ENCODE assay signal across 8 mouse cellular contexts in genomic region chr3:62215806-62216205, GRCm38 (mm10).
DNase-seq lines count a peak whose midpoint lies in the region; ATAC-seq and TF ChIP-seq lines count a peak whose summit lies in the region.

No protein-coding gene starts in this region.

- TF ChIP-seq CTCF in Patski (IDR thresholded peaks at IDR 0.05) = peak; percentile 36

- H3K4me3 ChIP-seq in heart, embryonic 11.5 days (ENCODE audit: low read depth, low read length) = no peak overlapping the region

- POLR2A ChIA-PET in Patski (lab: Charles Lee) = no interaction called here

- no peaks in the 10 kb centered on the region for H3K4me1 ChIP-seq in heart, embryonic 11.5 days (ENCODE audit: control insufficient read depth, insufficient read depth, low read length)

- CTCF ChIA-PET in Patski (lab: Charles Lee) = interaction anchor here (1.8 kb wide), 1 partner anchor 244 kb away, joined by 6 read pairs; no protein-coding TSS in a partner anchor

- DNase-seq in heart, adult 8-10 months (ENCODE audit: low spot score) = peak; percentile 20
- no peak for DNase-seq in Patski (ENCODE audit: low read depth, low spot score)
- peak; percentile 0 for DNase-seq in embryo, embryonic 11.5 days (ENCODE audit: low read depth, low spot score)
- DNase-seq in kidney, postnatal 25 days = peak; percentile 31 to 61
- DNase-seq in lung, adult 18-20 months = peak; percentile 10 to 38
- DNase-seq in urinary bladder, postnatal 36 days (ENCODE audit: low spot score in 2 of 2) = peak; percentile 44 to 45
- no peak for DNase-seq in MN1 (ENCODE audit: low spot score)

- no peaks in the 10 kb centered on the region for H3K9me3 ChIP-seq in heart, embryonic 11.5 days (replicated peaks; ENCODE audit: control insufficient read depth, low read length)

- no peak overlapping the region for H3K9ac ChIP-seq in heart, embryonic 11.5 days (ENCODE audit: low read depth, low read length)

- H3K27me3 ChIP-seq in heart, embryonic 11.5 days (ENCODE audit: control insufficient read depth, insufficient read depth, low read length) = no peaks in the 10 kb centered on the region
- H3K27me3 ChIP-seq in Patski = no peaks in the 10 kb centered on the region

- H3K27ac ChIP-seq in heart, embryonic 11.5 days (ENCODE audit: low read depth, low read length) = no peak overlapping the region

- in situ Hi-C loops in Patski (cut with MboI; ENCODE audit: low pct_unique_long_range_greater_than_20kb) = loop anchor here (5.0 kb wide), 1 partner anchor 241 kb away; no protein-coding TSS in a partner anchor

- ATAC-seq in heart, embryonic 11.5 days (replicated peaks; ENCODE audit: insufficient number of reproducible peaks, low FRiP score, low TSS enrichment) = no peak
- ATAC-seq in Patski = no peak

- no peaks in the 10 kb centered on the region for H3K36me3 ChIP-seq in heart, embryonic 11.5 days (ENCODE audit: control insufficient read depth, insufficient read depth, low read length)

- H3K4me2 ChIP-seq in heart, embryonic 11.5 days = no peak overlapping the region

Comparison
In these comparisons a context has a peak if more than half of its experiments do, and no peak if none do; other contexts are left out.
1. DNase-seq: peak in heart, adult 8-10 months (single experiment), embryo, embryonic 11.5 days (single experiment), kidney, postnatal 25 days (2 of 2), lung, adult 18-20 months (2 of 2) and urinary bladder, postnatal 36 days (2 of 2); none in Patski (single experiment) and MN1 (single experiment).